Mouse (Mus musculus) embryonic facial prominence, embryonic 14.5 days (tissue): ENCODE data around the gene Cep131. TPM values are rescaled to one million over a fixed set of nuclear protein-coding genes. Genes with fewer than 3 reads are reported as not detected.

Experiments used
- ATAC-seq: fragments of 200-750 bp; cut with Nextera tagmentation; 2 replicates; pipeline ENCODE4 v1.8.0; 2017; ENCODE audit warnings: low read depth, moderate number of reproducible peaks, moderate TSS enrichment
- DNase-seq: peaks from one replicate; pipeline ENCODE4 v3.0.0-alpha.2; 2015; ENCODE audit warnings: low spot score
- H3K27ac ChIP-seq: fragments of 300-500 bp; sonication (generic); replicated peaks from 2 replicates; pipeline ENCODE4 v1.5.1; 2014; ENCODE audit warnings: low read depth, mild to moderate bottlenecking, low read length, moderate library complexity
- H3K27me3 ChIP-seq: fragments of 300-500 bp; sonication (generic); replicated peaks from 2 replicates; pipeline ENCODE4 v1.6.1; 2014; ENCODE audit warnings: low read length; ENCODE audit not compliant: control insufficient read depth, insufficient read depth
- H3K36me3 ChIP-seq: fragments of 300-500 bp; sonication (generic); 2 replicates; pipeline ENCODE4 v1.6.1; 2014; ENCODE audit warnings: low read length, mixed read lengths; ENCODE audit not compliant: control insufficient read depth, insufficient read depth
- H3K4me1 ChIP-seq: fragments of 300-500 bp; sonication (generic); 2 replicates; pipeline ENCODE4 v1.6.1; 2014; ENCODE audit warnings: antibody characterized with exemption, low read length; ENCODE audit not compliant: control insufficient read depth, insufficient read depth
- H3K4me2 ChIP-seq: fragments of 300-500 bp; sonication (generic); 2 replicates; pipeline ENCODE4 v1.6.1; 2014; ENCODE audit warnings: low read depth, mild to moderate bottlenecking, low read length, moderate library complexity, mixed read lengths
- H3K4me3 ChIP-seq: fragments of 300-500 bp; sonication (generic); 2 replicates; pipeline ENCODE4 v1.5.1; 2014; ENCODE audit warnings: low read depth, mild to moderate bottlenecking, low read length
- H3K9ac ChIP-seq: fragments of 300-500 bp; sonication (generic); 2 replicates; pipeline ENCODE4 v1.6.1; 2014; ENCODE audit warnings: low read depth, mild to moderate bottlenecking, low read length, moderate library complexity, mixed read lengths
- H3K9me3 ChIP-seq: fragments of 300-500 bp; sonication (generic); 2 replicates; pipeline ENCODE4 v1.6.1; 2016; ENCODE audit warnings: low read length; ENCODE audit not compliant: control insufficient read depth
- WGBS: fragments of 180-500 bp; shearing (Covaris S2); extraction: QIAGEN DNeasy Blood & Tissue Kit; methylation state at CpG from one replicate; pipeline ENCODE4 v1.1.7; 2014; 5-methylcytosine and 5-hydroxymethylcytosine counted together
- polyA plus RNA-seq: library from polyadenylated mRNA; unstranded; fragments of >200 nt; fragmentation: Nextera tagmentation; extraction: Ambion mirVana; gene quantifications from 2 replicates; pipeline ENCODE4 v1.2.1, GENCODE M21; 2014

Cep131 gene
- polyA plus RNA-seq, 1 experiment from 2014 or later = 28.2 TPM

DNA sequence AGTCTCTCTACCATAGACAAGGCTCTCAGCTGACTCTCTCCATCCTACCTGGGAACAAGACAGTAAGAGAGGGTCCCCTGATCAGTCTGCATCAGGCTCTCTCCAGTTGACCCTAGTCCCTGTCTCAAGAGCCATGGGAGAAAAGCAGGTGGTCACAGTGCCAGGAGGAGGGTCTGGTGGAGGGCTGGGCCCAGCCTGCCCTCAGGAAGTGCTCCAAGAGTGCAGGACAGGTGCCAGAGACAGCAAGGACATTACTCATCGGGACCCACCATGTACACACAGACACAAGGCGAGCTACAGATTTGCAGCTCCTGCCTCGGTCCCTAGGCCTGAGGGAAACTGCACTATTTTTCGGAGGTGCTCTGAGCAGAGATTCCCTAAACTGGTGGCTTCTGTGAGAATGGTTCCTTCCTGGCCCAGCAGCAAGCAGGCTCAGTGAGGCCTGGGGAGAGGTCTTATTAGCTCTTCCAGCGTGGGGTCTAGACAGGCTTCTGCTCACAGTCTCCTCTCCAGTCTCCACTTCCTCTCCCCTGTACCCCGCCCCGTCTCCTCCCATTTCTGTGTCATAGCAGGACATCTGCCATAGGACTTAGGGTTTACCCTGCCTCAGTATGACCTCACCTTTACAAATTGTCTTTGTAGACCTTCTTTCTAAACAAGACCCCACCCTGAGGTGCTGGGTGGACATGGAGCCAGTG is 44.3 kb downstream of the Cep131 start:
- no peak overlapping the region for H3K9ac ChIP-seq
- WGBS = 68% methylated on average over 6 of the region's 7 CpGs

DNA sequence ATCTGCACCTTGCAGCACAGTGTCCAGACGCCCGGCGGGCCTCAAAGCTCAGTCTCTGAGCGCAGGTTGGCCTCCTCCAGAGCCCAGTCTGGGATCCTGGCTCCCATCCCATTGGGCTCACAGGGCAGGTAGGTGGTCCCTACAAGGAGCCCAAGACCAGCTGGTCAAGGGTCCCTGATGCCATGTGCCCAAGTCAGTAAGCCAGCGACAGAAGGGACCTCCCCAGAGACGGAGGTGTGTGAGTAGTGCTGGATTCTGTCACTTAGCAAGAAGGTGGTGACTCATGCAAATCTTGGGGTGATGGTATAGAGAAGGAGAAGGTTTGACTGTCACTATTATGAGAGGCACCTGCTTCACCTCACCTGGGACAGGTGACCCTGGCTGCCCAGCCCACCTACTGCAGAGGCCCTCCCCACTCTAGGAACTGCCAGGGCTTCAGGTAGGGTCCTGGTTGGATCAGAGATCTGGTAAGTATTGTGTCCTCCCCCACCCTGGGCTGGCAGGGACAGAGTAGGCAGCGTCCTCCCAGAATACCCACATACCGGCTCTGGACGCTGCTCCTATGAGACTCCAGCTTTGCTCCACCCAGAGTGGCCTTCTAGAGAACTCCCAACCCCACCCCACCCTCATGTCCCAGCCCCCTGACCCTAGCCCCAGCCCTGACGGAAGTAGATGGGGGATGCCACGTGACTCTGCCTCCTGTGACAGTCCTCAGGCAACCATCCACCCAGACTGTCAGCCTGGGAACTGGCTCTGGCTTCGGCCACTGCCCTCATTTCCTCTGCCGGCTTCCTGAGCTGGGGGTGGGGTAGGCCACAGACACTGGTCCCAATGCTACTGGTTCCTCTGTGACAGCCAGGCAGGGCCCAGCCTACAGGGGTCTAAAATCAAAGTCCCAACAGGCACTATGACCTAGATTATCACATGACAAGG is 45.2 kb downstream of the Cep131 start:
- H3K27ac ChIP-seq = no peak overlapping the region
- H3K4me1 ChIP-seq = peaks cover 6% of the 10 kb centered on the region
- peaks cover 4% of the 10 kb centered on the region; the same call in 1 of the 2 replicates for H3K27me3 ChIP-seq
- peak; percentile 48 for DNase-seq
- H3K9me3 ChIP-seq = no peaks in the 10 kb centered on the region
- WGBS = 61% methylated on average over 12 of the region's 13 CpGs
- H3K9ac ChIP-seq = no peak overlapping the region
- H3K36me3 ChIP-seq = no peaks in the 10 kb centered on the region
- H3K4me2 ChIP-seq = no peak overlapping the region
- no peak overlapping the region for H3K4me3 ChIP-seq
- no peak for ATAC-seq

More for the DNA sequence above, 44.3 kb downstream of the Cep131 start:
- Histone ChIP-seq H3K27me3 (peaks cover 10% of the 10 kb centered on the region; the same call in 1 of the 2 replicates), H3K27ac (no peak overlapping the region), H3K4me2 (no peak overlapping the region), H3K4me1 (peaks cover 8% of the 10 kb centered on the region), H3K4me3 (no peak overlapping the region), H3K9me3 (no peaks in the 10 kb centered on the region), H3K36me3 (no peaks in the 10 kb centered on the region)
- no peak for ATAC-seq
- no peak for DNase-seq

DNA sequence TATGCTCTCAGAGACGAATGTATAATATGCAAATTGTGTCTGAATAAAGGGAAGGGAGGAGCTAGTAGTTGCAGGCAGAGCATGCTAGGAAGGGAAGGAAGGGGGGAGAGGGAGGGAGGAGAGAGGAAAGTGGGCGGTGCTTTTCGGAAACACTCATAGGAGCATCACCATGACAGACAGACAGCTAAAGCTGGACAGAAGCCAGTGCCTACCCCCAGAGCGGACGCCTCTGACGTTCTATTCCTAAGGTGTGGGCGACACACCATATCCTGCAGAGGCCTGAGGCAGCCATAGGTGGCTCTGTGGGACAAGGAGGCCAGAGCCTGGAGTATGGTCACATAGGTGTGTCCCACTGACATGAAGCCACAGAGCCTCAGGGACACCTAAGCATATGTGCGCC is 46.2 kb downstream of the Cep131 start:
- DNase-seq (no peak), ATAC-seq (no peak)
- WGBS = 66% methylated on average over 8 of the region's 8 CpGs
- Histone ChIP-seq H3K27ac (no peak overlapping the region; the same call in 1 of the 2 replicates), H3K9ac (no peak overlapping the region), H3K4me2 (no peak overlapping the region), H3K4me1 (no peaks in the 10 kb centered on the region), H3K4me3 (no peak overlapping the region), H3K36me3 (no peaks in the 10 kb centered on the region), H3K9me3 (no peaks in the 10 kb centered on the region), H3K27me3 (no peaks in the 10 kb centered on the region)

DNA sequence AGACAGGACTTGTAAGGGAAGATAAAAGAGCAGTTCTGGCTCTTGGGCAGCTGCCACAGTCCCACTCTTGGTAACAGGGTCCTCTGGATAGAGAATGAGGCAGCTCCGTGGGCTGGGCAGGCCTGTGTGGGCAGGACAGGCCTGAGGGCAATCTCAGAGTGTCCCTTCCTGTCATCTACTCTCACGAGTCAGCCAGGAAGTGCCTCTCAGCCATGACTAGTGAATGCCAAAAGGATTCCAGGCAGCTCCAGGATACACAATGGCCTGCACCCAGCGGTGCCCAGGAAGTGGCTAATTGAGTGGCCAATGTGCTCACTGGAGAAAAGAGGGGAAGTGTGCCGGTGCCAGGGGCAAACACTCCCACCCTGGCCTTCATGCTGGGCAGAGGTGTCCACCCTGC is 47.0 kb downstream of the Cep131 start:
- Histone ChIP-seq H3K4me1 (no peaks in the 10 kb centered on the region), H3K27me3 (no peaks in the 10 kb centered on the region), H3K9ac (no peak overlapping the region), H3K36me3 (no peaks in the 10 kb centered on the region), H3K27ac (no peak overlapping the region; the same call in 1 of the 2 replicates), H3K4me3 (no peak overlapping the region), H3K9me3 (no peaks in the 10 kb centered on the region), H3K4me2 (no peak overlapping the region)
- no peak for ATAC-seq
- no peak for DNase-seq
- WGBS = 28% methylated on average over 4 of the region's 4 CpGs

DNA sequence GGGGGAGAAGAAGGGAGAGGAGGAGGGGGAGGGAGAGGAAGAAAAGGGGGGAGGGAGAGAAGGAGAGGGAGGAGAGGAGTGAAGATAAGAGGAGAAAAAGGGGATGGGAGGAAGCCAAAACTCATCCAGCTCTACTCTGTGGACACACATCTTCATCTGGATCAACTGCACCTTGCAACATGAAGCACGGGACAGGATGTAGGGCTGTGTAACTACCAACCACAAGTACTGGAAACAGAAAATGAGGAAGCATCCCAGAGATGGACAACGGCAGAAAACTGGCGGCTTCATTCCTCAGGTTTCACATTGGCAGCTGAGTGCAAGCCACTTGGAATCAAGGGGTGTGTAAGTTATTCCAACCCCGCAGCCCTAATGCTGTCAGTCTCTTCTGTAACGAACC is 51.9 kb downstream of the Cep131 start:
- no peaks in the 10 kb centered on the region for H3K27me3 ChIP-seq
- no peak overlapping the region for H3K4me3 ChIP-seq
- no peak overlapping the region for H3K4me2 ChIP-seq
- no peaks in the 10 kb centered on the region for H3K9me3 ChIP-seq
- no peak for DNase-seq
- ATAC-seq = no peak
- no peak overlapping the region for H3K9ac ChIP-seq
- H3K27ac ChIP-seq = no peak overlapping the region
- 63% methylated on average over 5 of the region's 5 CpGs for WGBS
- H3K4me1 ChIP-seq = no peaks in the 10 kb centered on the region
- no peaks in the 10 kb centered on the region for H3K36me3 ChIP-seq

DNA sequence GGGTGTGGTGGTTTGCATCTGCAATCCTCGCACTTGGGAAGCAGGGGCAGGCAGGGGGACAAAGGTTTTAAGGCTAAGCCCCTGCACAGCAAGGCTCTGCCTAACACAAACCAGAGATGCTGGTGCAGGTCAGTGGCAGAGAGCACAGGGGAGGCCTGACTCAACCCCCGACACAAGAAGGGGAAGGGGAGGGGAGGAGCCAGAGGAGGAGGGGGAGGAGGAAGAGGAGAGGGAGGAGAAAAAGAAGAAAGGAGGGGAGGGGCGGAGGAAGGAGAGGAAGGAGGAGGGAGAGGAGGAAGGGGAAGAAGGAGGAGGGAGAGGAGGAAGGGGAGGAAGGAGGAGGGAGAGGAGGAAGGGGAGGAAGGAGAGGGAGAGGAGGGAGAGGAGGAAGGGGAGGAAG is 52.3 kb downstream of the Cep131 start:
- H3K27me3 ChIP-seq = no peaks in the 10 kb centered on the region
- H3K4me2 ChIP-seq = no peak overlapping the region
- WGBS = 37% methylated on average over 3 of the region's 3 CpGs
- no peaks in the 10 kb centered on the region for H3K36me3 ChIP-seq
- DNase-seq = no peak
- ATAC-seq = no peak
- no peak overlapping the region for H3K4me3 ChIP-seq
- no peaks in the 10 kb centered on the region for H3K9me3 ChIP-seq
- no peaks in the 10 kb centered on the region for H3K4me1 ChIP-seq
- no peak overlapping the region for H3K27ac ChIP-seq
- no peak overlapping the region for H3K9ac ChIP-seq

DNA sequence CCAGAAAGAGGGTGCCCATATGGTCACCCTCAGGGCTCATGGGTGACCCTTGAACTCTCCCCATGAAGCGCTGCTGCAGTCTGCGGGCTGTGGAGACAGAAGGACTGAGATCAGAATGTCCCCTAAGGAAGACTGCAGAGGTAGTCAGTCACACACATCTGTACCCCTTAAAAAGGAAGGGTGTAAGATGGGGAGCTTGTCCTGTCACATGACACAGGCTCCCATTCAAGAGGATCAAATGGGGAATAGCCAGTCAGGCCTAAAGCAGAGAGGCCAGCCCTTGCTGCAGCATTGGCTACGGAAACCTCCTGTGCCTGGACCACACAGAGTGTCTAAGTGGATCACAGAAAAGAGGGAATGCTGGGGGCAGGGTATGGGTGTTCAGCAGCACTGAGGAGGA is 53.2 kb downstream of the Cep131 start:
- H3K9me3 ChIP-seq = no peaks in the 10 kb centered on the region
- H3K4me3 ChIP-seq = no peak overlapping the region
- 62% methylated on average over 3 of the region's 3 CpGs for WGBS
- no peak overlapping the region for H3K4me2 ChIP-seq
- H3K4me1 ChIP-seq = no peaks in the 10 kb centered on the region
- no peaks in the 10 kb centered on the region for H3K27me3 ChIP-seq
- no peak for ATAC-seq
- no peak overlapping the region for H3K27ac ChIP-seq
- no peaks in the 10 kb centered on the region for H3K36me3 ChIP-seq
- H3K9ac ChIP-seq = no peak overlapping the region
- DNase-seq = no peak

DNA sequence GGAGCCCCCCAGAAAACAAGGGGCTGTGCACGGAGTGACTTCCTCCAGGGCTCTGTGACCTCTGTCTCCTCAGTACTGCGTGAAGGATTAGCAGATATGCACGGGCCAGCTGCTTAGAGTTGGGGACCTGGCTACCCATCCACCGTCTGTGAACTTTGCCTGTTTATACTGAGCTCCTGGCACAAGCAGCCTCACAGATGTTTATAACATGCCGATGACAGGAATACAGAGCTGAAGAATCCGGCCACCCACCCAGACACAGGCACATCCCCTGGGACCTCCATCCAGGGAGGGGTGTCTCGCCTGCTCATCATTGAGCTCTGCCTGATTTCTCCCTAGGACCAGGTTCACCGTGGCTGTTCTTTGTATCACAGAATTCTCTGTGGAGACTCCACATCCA is 54.6 kb downstream of the Cep131 start:
- H3K27me3 ChIP-seq = no peaks in the 10 kb centered on the region
- WGBS = 46% methylated on average over 8 of the region's 8 CpGs
- H3K4me1 ChIP-seq = no peaks in the 10 kb centered on the region
- ATAC-seq (no peak), DNase-seq (no peak)
- no peaks in the 10 kb centered on the region for H3K36me3 ChIP-seq
- H3K9me3 ChIP-seq = no peaks in the 10 kb centered on the region
- H3K4me2 ChIP-seq = no peak overlapping the region
- no peak overlapping the region for H3K9ac ChIP-seq
- no peak overlapping the region for H3K4me3 ChIP-seq
- H3K27ac ChIP-seq = no peak overlapping the region
